Mouse (Mus musculus) olfactory bulb, adult 2 months (tissue): ENCODE results near the gene Dnajc25. TPM values are rescaled to one million over a fixed set of nuclear protein-coding genes. Genes with fewer than 3 reads are reported as not detected.

Experiments
- H3K27ac ChIP-seq: fragments of 200-500 bp; 2 replicates; pipeline ENCODE4 v1.5.1; 2012; ENCODE audit warnings: low read depth, low read length; ENCODE audit not compliant: insufficient read depth
- H3K4me1 ChIP-seq: fragments of 200-500 bp; 2 replicates; pipeline ENCODE4 v1.6.1; 2012; ENCODE audit warnings: low read length; ENCODE audit not compliant: control insufficient read depth, insufficient read depth
- H3K4me3 ChIP-seq: fragments of 200-500 bp; 2 replicates; pipeline ENCODE4 v1.5.1; 2012; ENCODE audit warnings: mild to moderate bottlenecking, low read depth, low read length, moderate library complexity; ENCODE audit not compliant: insufficient read depth
- CTCF ChIP-seq: fragments of 200-500 bp; IDR thresholded peaks from 2 replicates; pipeline ENCODE4 v1.5.1; 2012; ENCODE audit warnings: low read depth, mild to moderate bottlenecking, low read length, moderate library complexity; ENCODE audit not compliant: insufficient read depth
- POLR2A ChIP-seq: fragments of 200-500 bp; IDR thresholded peaks from 2 replicates; pipeline ENCODE4 v1.6.1; 2012; ENCODE audit warnings: mild to moderate bottlenecking, low read depth, low read length, moderate library complexity; ENCODE audit not compliant: insufficient read depth
- WGBS: fragments of 180-500 bp; shearing (Covaris S2); methylation state at CpG from one replicate; pipeline ENCODE4 v1.1.7; 2018; 5-methylcytosine and 5-hydroxymethylcytosine counted together
- polyA plus RNA-seq: library from polyadenylated mRNA; stranded (reverse); fragments of >200 nt; gene quantifications from 2 replicates; pipeline ENCODE4 v1.2.4, GENCODE M21; 2012; ENCODE audit warnings: low replicate concordance; ENCODE audit not compliant: missing spikeins, insufficient read depth, insufficient read length

Dnajc25 gene
- polyA plus RNA-seq, 1 experiment: not detected

DNA sequence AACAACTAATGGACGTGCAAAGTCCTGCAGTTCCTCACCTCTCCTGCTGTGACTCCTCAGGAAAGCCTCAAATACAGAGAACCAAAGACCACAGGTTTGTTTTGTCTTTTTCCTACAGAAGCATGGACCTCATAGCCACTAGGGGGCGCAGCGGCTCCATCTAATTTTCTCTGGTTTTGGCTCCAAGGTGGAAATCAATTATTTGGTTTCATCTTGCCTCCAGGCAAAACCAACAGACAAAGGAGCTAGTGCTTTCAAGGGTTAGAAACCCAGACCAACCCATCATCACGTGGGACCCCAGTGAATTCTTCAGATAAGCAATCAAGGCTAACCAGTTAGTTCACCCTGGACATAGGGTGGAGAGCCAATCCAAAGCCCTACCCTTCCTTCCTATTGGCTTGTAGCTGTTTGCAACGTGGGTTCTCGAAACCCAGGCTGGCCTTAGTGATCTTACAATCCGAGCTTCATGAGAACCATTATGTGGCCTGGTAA is 9.7 kb upstream of the Dnajc25 start:
- Histone ChIP-seq H3K27ac (no peak overlapping the region), H3K4me3 (no peak overlapping the region), H3K4me1 (peaks cover 10% of the 10 kb centered on the region)
- TF ChIP-seq POLR2A: no peak
- TF ChIP-seq CTCF: no peak
- 28% methylated on average over 7 of the region's 7 CpGs for WGBS

GRCm38 (mm10) chr4:58986540-58987190 is 8.2 kb upstream of the Dnajc25 start, which contains the start of gene Ptgr1:
TSS of gene Ptgr1 (minus strand) at chr4:58987119.
- WGBS: 2% methylated on average over 28 of the region's 28 CpGs
- peaks cover 10% of the 10 kb centered on the region for H3K4me1 ChIP-seq
- no peak for TF ChIP-seq POLR2A
- H3K27ac ChIP-seq: no peak within 1 kb of the TSS
- H3K4me3 ChIP-seq: peak within 1 kb of the TSS; percentile 52

DNA sequence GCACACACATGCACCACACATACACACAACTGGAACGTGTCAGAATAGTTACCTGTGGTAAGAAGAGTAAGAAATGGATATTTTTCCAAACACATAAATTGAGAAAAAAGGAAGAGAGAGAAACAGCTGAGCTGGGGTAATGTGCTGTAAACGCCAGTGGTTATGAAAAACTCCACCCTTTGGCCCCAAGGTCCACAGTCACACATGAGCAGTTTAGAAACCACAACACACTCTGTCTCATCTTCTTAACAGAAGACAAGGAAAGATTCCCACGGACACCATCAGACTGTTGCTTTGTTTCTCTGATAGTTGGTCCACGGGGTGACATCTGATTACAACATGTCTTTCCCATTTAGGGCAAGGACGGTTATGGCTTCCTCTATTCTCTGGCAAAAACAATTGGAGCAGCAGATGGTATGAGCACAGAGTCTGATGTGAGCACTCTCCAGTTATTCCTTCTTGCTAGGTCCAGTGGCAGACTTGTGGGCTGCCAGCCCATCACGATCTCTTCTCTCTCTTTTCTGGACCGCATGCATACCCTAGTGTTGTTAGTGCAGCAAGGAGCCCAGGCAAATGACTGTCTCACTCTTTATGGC is 5.5 kb upstream of the Dnajc25 start:
- 85% methylated on average over 7 of the region's 7 CpGs for WGBS

GRCm38 (mm10) chr4:58990609-58991434 is 4.0 kb upstream of the Dnajc25 start:
- no peak for TF ChIP-seq CTCF
- no peak for TF ChIP-seq POLR2A
- H3K4me3 ChIP-seq: no peak overlapping the region
- 64% methylated on average over 17 of the region's 17 CpGs for WGBS
- H3K4me1 ChIP-seq: peaks cover 10% of the 10 kb centered on the region
- H3K27ac ChIP-seq: no peak overlapping the region

More for the DNA sequence above, 5.5 kb upstream of the Dnajc25 start:
- no peak overlapping the region for H3K27ac ChIP-seq
- H3K4me3 ChIP-seq: no peak overlapping the region
- peaks cover 10% of the 10 kb centered on the region for H3K4me1 ChIP-seq
- no peak for TF ChIP-seq POLR2A
- TF ChIP-seq CTCF: no peak

DNA sequence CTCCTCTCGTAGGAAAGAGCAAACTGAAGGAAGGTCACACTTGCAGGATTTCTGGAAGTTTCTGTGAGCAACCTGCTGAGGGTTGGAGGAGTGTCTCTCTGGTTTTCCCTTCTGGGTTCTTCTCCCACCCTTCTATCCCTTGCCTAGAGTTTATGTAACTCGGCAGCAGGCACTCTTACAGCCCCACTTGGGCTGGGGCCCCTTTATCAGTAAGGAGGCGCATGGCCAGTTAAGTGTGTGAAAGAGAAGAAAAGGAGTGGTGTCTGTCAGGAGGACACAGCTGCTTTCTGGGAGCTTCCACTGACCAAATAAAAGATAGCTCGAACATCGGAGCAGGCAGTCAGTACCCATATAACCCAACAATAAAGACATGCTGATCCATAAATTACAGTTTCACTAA is 2.7 kb upstream of the Dnajc25 start:
- no peaks in the 10 kb centered on the region for H3K4me1 ChIP-seq
- H3K4me3 ChIP-seq: no peak overlapping the region
- no peak overlapping the region for H3K27ac ChIP-seq
- TF ChIP-seq POLR2A (no peak), CTCF (no peak)
- 84% methylated on average over 5 of the region's 5 CpGs for WGBS

DNA sequence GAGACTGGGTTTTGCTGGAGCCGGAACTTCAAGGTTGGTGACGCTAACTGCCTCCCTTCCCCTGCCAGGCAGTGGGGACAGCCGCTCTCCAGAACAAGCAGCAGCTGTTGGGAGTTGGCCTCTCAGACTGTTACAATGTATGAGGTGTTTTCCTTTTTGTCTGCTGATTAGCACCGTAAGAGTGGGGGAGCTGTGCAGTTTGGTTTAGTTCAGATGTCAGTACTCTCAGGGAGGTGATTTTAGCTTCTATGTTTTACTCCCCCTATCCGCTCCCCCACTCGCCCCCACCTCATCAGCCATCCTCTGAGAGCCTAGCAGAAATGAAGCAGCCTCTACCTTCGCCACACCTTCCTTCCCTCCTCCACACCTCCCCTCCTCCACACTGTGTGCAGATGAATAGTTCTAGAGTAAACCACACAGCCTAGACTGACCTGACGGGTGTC is 410 bp downstream of the Dnajc25 start:
- 73% methylated on average over 8 of the region's 8 CpGs for WGBS
- Histone ChIP-seq H3K27ac (no peak overlapping the region), H3K4me3 (no peak overlapping the region), H3K4me1 (no peaks in the 10 kb centered on the region)
- TF ChIP-seq CTCF: no peak
- no peak for TF ChIP-seq POLR2A

GRCm38 (mm10) chr4:58997081-58997480 is 2.2 kb downstream of the Dnajc25 start:
- TF ChIP-seq POLR2A (no peak), CTCF (no peak)
- Histone ChIP-seq H3K4me3 (no peak overlapping the region), H3K4me1 (no peaks in the 10 kb centered on the region), H3K27ac (no peak overlapping the region)
- 78% methylated on average over 5 of the region's 5 CpGs for WGBS

- 89% methylated on average over 1 of the region's 1 CpGs for WGBS
- TF ChIP-seq POLR2A: no peak
- TF ChIP-seq CTCF: no peak
- Histone ChIP-seq H3K4me3 (no peak overlapping the region), H3K27ac (no peak overlapping the region), H3K4me1 (peaks cover 3% of the 10 kb centered on the region)
Observed at GRCm38 (mm10) chr4:58998688-58999087, 3.8 kb downstream of the Dnajc25 start.

DNA sequence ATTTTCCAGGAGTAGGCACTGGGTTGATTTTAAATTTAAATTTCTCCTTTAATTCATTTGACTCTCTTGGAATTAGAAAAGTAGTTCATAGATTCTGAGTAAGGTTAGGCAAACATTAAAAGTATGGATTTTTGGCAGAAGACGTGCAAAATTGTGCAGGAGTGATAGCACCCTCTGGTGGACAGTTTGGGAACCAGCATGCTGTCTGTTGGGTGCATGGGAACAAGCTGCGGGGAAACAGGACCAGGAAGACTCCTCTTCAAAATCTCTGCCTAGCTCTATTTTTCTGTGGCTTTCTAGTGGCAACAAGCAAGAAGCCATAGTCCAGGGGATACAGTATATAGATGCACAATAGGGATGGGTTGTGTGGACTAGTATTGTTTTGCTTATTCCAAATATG is 4.8 kb downstream of the Dnajc25 start:
- WGBS: 1% methylated on average over 2 of the region's 2 CpGs
- TF ChIP-seq CTCF: peak; percentile 48; the same call in 1 of the 2 replicates
- no peak for TF ChIP-seq POLR2A
- H3K27ac ChIP-seq: no peak overlapping the region
- H3K4me1 ChIP-seq: peaks cover 5% of the 10 kb centered on the region
- no peak overlapping the region for H3K4me3 ChIP-seq
